Mouse (Mus musculus) hematopoietic stem cell, adult 5-6 weeks (primary cell): ENCODE measurements around the gene Rabep2. TPM values are rescaled to one million over a fixed set of nuclear protein-coding genes. Genes with fewer than 3 reads are reported as not detected.

Experiments
- total RNA-seq: library from RNA; stranded (forward); fragments of 172-1452, 232-1000 nt; gene quantifications from 2 replicates; pipeline ENCODE4 v1.2.3, GENCODE M21; 2017

Gene Rabep2
- total RNA-seq, 1 experiment from 2014 or later: 36.4 TPM

Other genes with a start within 250 kb of the Rabep2 start
- 57.4 and 73.4 TPM in 2 replicates for gene Xpo6, start 228.3 kb upstream of the Rabep2 start, total RNA-seq
- gene Sbk1, start 156.1 kb upstream of the Rabep2 start, total RNA-seq: 3.8 and 5.4 TPM in 2 replicates
- gene Lat, start 59.2 kb upstream of the Rabep2 start, total RNA-seq: 31.5 and 51.5 TPM in 2 replicates
- 8.6 and 11.3 TPM in 2 replicates for gene Spns1, start 51.3 kb upstream of the Rabep2 start, total RNA-seq
- gene Nfatc2ip, start 32.0 kb upstream of the Rabep2 start, total RNA-seq: 13.6 and 14.4 TPM in 2 replicates
- not detected in 2 replicates for gene Cd19, start 13.9 kb upstream of the Rabep2 start, total RNA-seq
- gene Atp2a1, start 34.3 kb downstream of the Rabep2 start, total RNA-seq: 0.30 TPM in 1 of 2 replicates, not detected in the other
- 15.3 and 20.9 TPM in 2 replicates for gene Sh2b1, start 46.7 kb downstream of the Rabep2 start, total RNA-seq
- gene Tufm, start 58.6 kb downstream of the Rabep2 start, total RNA-seq: 48.1 and 99.2 TPM in 2 replicates
- gene Atxn2l, start 74.7 kb downstream of the Rabep2 start, total RNA-seq: 40.0 and 40.2 TPM in 2 replicates
- 187 and 207 TPM in 2 replicates for gene Eif3c, start 137.7 kb downstream of the Rabep2 start, total RNA-seq
- 24.8 and 26.0 TPM in 2 replicates for gene Apobr, start 156.2 kb downstream of the Rabep2 start, total RNA-seq
- 26.1 and 57.4 TPM in 2 replicates for gene Cln3, start 157.1 kb downstream of the Rabep2 start, total RNA-seq
- gene Il27, start 166.2 kb downstream of the Rabep2 start, total RNA-seq: 3.2 and 3.6 TPM in 2 replicates
- gene Nupr1, start 202.1 kb downstream of the Rabep2 start, total RNA-seq: 6.2 and 6.6 TPM in 2 replicates
- 33.2 and 46.9 TPM in 2 replicates for gene Sgf29, start 220.6 kb downstream of the Rabep2 start, total RNA-seq
- gene Sult1a1, start 247.7 kb downstream of the Rabep2 start, total RNA-seq: 8.2 and 17.1 TPM in 2 replicates